In the genomic region with DNA sequence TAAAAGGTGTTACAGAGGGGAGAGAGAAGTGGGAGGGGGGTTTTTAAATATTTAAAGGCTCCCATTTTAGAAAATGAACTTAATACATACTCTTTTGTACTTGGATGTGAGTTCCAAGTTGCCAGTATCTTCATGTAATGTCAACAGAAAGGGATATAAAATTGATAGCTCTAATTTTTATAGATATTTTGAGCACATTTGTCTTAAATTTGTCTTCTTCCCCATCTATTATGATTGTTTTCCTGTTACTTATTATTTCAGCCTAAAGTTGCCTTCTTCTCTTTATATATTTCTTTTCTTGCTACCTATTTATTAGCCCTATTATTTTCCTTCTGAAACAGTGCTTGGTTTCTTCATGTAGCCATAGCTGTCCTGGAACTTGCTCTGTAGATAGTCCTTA, we compare ENCODE assay signal across 8 mouse cellular contexts. TPM values are rescaled to one million over a fixed set of nuclear protein-coding genes. Genes with fewer than 3 reads are reported as not detected.
DNase-seq lines count a peak whose midpoint lies in the region; ATAC-seq and TF ChIP-seq lines count a peak whose summit lies in the region.

A gene (plus strand): TSS at position 301 of the 400 bp plus-strand sequence.

- peak within 1 kb of the TSS; percentile 16 for H3K4me3 ChIP-seq in lung, adult 2 months (replicated peaks; ENCODE audit: extremely low read depth, low read depth, low read length)
- peak within 1 kb of the TSS; percentile 70; the same call in 1 of the 2 replicates for H3K4me3 ChIP-seq in forebrain, embryonic 10.5 days
- H3K4me3 ChIP-seq in limb, embryonic 10.5 days: peak within 1 kb of the TSS; percentile 52; the same call in 1 of the 2 replicates
- no peak within 1 kb of the TSS for H3K4me3 ChIP-seq in neural tube, embryonic 15.5 days (replicated peaks)

- H3K9me3 ChIP-seq in forebrain, embryonic 10.5 days: no peaks in the 10 kb centered on the region
- H3K9me3 ChIP-seq in limb, embryonic 10.5 days (replicated peaks): no peaks in the 10 kb centered on the region
- no peaks in the 10 kb centered on the region for H3K9me3 ChIP-seq in neural tube, embryonic 15.5 days (replicated peaks)

- no peak within 1 kb of the TSS for H3K9ac ChIP-seq in neural tube, embryonic 15.5 days (replicated peaks)

- H3K27ac ChIP-seq in forebrain, embryonic 10.5 days: peak within 1 kb of the TSS; percentile 98
- H3K27ac ChIP-seq in limb, embryonic 10.5 days: peak within 1 kb of the TSS; percentile 97
- H3K27ac ChIP-seq in neural tube, embryonic 15.5 days (replicated peaks): peak within 1 kb of the TSS; percentile 90

- peak within 1 kb of the TSS; percentile 68 for H3K4me2 ChIP-seq in neural tube, embryonic 15.5 days

- ATAC-seq in neural tube, embryonic 15.5 days (ENCODE audit: low FRiP score): no peak

- no peaks in the 10 kb centered on the region for H3K36me3 ChIP-seq in forebrain, embryonic 10.5 days (replicated peaks)
- H3K36me3 ChIP-seq in limb, embryonic 10.5 days: no peaks in the 10 kb centered on the region
- no peaks in the 10 kb centered on the region for H3K36me3 ChIP-seq in neural tube, embryonic 15.5 days

- H3K27me3 ChIP-seq in forebrain, embryonic 10.5 days (ENCODE audit: poor library complexity, severe bottlenecking): no peaks in the 10 kb centered on the region
- no peaks in the 10 kb centered on the region for H3K27me3 ChIP-seq in limb, embryonic 10.5 days (ENCODE audit: low read depth, poor library complexity, severe bottlenecking)
- H3K27me3 ChIP-seq in neural tube, embryonic 15.5 days (replicated peaks): no peaks in the 10 kb centered on the region

- DNase-seq in lung, adult 2 months: no peak
- no peak for DNase-seq in lung, postnatal 14 days
- no peak for DNase-seq in forebrain, embryonic 10.5 days (ENCODE audit: extremely low spot score, low spot score)
- DNase-seq in limb, embryonic 10.5 days (ENCODE audit: low spot score): no peak
- no peak for DNase-seq in kidney, adult 9 months
- no peak for DNase-seq in spleen, postnatal 10 days (ENCODE audit: low spot score in 2 of 2)
- no peak for DNase-seq in urinary bladder, postnatal 25 days (ENCODE audit: low spot score)

- H3K4me1 ChIP-seq in lung, adult 2 months (ENCODE audit: control insufficient read depth, insufficient read depth, low read length): peaks cover 5% of the 10 kb centered on the region
- H3K4me1 ChIP-seq in forebrain, embryonic 10.5 days: peaks cover 50% of the 10 kb centered on the region
- peaks cover 22% of the 10 kb centered on the region for H3K4me1 ChIP-seq in limb, embryonic 10.5 days
- peaks cover 32% of the 10 kb centered on the region for H3K4me1 ChIP-seq in neural tube, embryonic 15.5 days

- no peak for TF ChIP-seq CTCF in lung, adult 2 months (IDR thresholded peaks at IDR 0.05; ENCODE audit: insufficient read depth, low read length)

- no peak for TF ChIP-seq POLR2A in lung, adult 2 months (IDR thresholded peaks at IDR 0.05; ENCODE audit: borderline replicate concordance, extremely low read depth, low read depth, low read length)

RNA-seq across cellular contexts. Expression of the gene that starts here (rescaled TPM):
- polyA plus RNA-seq in lung, adult 2 months (2012; rRNA removed): 0.10 and 0.12 TPM in 2 replicates
- polyA plus RNA-seq in forebrain, embryonic 10.5 days (2016; fragmentation: Nextera tagmentation; extraction: Ambion mirVana): 0.58 and 0.60 TPM in 2 replicates
- 0.59 and 0.67 TPM in 2 replicates for polyA plus RNA-seq in limb, embryonic 10.5 days (2016; fragmentation: Nextera tagmentation; extraction: Ambion mirVana)
- polyA plus RNA-seq in neural tube, embryonic 15.5 days (2015; fragmentation: Nextera tagmentation; extraction: Ambion mirVana): 0.09 and 0.13 TPM in 2 replicates
